Comparison of ENCODE assay signal across 26 mouse cellular contexts in the genomic region with DNA sequence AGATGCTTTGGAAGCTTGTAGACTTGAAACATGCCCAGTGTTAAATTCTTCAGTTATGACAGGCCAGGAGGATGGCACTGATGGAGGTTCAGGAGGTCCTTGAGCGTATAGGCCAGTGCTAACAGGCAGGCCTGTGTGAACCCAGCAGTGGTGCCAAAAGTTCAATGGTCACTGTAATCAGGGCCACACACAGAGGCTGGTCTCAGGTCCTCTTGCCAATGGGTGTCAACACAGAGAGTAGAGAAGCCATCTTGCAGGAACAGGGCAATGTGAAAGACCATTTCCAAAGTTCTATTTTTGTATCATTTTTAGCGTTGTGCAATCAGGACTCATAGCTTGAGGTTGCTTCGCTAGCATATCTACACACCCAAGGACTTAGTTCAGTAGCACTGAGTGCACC.
"Had no signal": no experiment of that assay in that cellular context is flagged by ENCODE, and none has a peak within 500 bp of the region (broad histone marks: within the 10 kb centered on the region; RNA-seq: fewer than 3 reads in every experiment).

No protein-coding gene starts in this region.

- ATAC-seq: hindbrain, embryonic 16.5 days; inflammation-experienced regulatory T-cells, adult 6 months; intestine, embryonic 15.5 days; intestine, postnatal 0 days had no signal

- H3K4me1 ChIP-seq: hindbrain, embryonic 10.5 days; hindbrain, embryonic 12.5 days; intestine, embryonic 15.5 days; kidney, embryonic 15.5 days; limb, embryonic 13.5 days; limb, embryonic 15.5 days; liver, embryonic 13.5 days; liver, embryonic 15.5 days had no signal

- H3K36me3 ChIP-seq: heart, embryonic 10.5 days; heart, embryonic 12.5 days; hindbrain, embryonic 10.5 days; hindbrain, embryonic 12.5 days; intestine, embryonic 15.5 days; kidney, embryonic 15.5 days; limb, embryonic 13.5 days; limb, embryonic 15.5 days; liver, embryonic 13.5 days; liver, embryonic 15.5 days had no signal

- H3K27ac ChIP-seq: gastrocnemius, adult 2 months; heart, embryonic 10.5 days; hindbrain, embryonic 10.5 days; hindbrain, embryonic 12.5 days; hindbrain, embryonic 14.5 days; intestine, embryonic 15.5 days; kidney, embryonic 15.5 days; kidney, postnatal 0 days; layer of hippocampus, adult 2 months; limb, embryonic 13.5 days; limb, embryonic 15.5 days; liver, embryonic 13.5 days; liver, embryonic 15.5 days had no signal

- H3K27me3 ChIP-seq: heart, embryonic 12.5 days; hindbrain, embryonic 12.5 days; intestine, embryonic 15.5 days; kidney, embryonic 15.5 days; limb, embryonic 13.5 days; limb, embryonic 15.5 days; liver, embryonic 13.5 days; liver, embryonic 15.5 days had no signal

- H3K9ac ChIP-seq: heart, embryonic 12.5 days; hindbrain, embryonic 12.5 days; hindbrain, embryonic 14.5 days; intestine, embryonic 15.5 days; kidney, embryonic 15.5 days; limb, embryonic 13.5 days; limb, embryonic 15.5 days; liver, embryonic 13.5 days; liver, embryonic 15.5 days had no signal

- H3K4me3 ChIP-seq: gastrocnemius, adult 2 months; heart, embryonic 10.5 days; heart, embryonic 12.5 days; hindbrain, embryonic 10.5 days; hindbrain, embryonic 12.5 days; intestine, embryonic 15.5 days; kidney, embryonic 15.5 days; layer of hippocampus, adult 2 months; limb, embryonic 13.5 days; limb, embryonic 15.5 days; liver, embryonic 13.5 days; liver, embryonic 15.5 days had no signal

- H3K4me2 ChIP-seq: heart, embryonic 12.5 days; hindbrain, embryonic 12.5 days; hindbrain, embryonic 14.5 days; intestine, embryonic 15.5 days; kidney, embryonic 15.5 days; limb, embryonic 13.5 days; limb, embryonic 15.5 days; liver, embryonic 13.5 days; liver, embryonic 15.5 days had no signal

- DNase-seq: gastrocnemius, adult 2 months; gastrocnemius, postnatal 10 days; gastrocnemius, postnatal 25 days; heart, adult 18-20 months; heart, postnatal 10 days; heart, postnatal 4 days; kidney, adult 18-20 months; kidney, postnatal 25 days; kidney, postnatal 4 days; left cerebral cortex, postnatal 4 days; liver, embryonic 13.5 days had no signal

- H3K9me3 ChIP-seq: heart, embryonic 10.5 days; heart, embryonic 12.5 days; hindbrain, embryonic 10.5 days; hindbrain, embryonic 12.5 days; intestine, embryonic 15.5 days; kidney, embryonic 15.5 days; limb, embryonic 13.5 days; limb, embryonic 15.5 days; liver, embryonic 13.5 days; liver, embryonic 15.5 days had no signal
